Mouse (Mus musculus): ENCODE measurements around the gene Rab11fip4. TPM values are rescaled to one million over a fixed set of nuclear protein-coding genes. Genes with fewer than 3 reads are reported as not detected.
A peak's percentile ranks its signal among the peaks of the same experiment; 100 is the strongest.

Gene Rab11fip4
- total RNA-seq (2012; rRNA removed) = 41.6 and 49.7 TPM in 2 replicates
- 11.3 and 13.2 TPM in 2 replicates for total RNA-seq (2014; rRNA removed)
- polyA plus RNA-seq (2012; ENCODE audit: insufficient read length, low read depth) = 26.6 and 27.2 TPM in 2 replicates

- H3K27me3 ChIP-seq (replicated peaks) = peaks cover 37% of the 10 kb centered on the region
- DNase-seq (ENCODE audit: extremely low read depth) = no peak
- H3K27ac ChIP-seq (ENCODE audit: insufficient read depth, low read depth) = no peak within 1 kb of the TSS
- H3K9me3 ChIP-seq (replicated peaks; ENCODE audit: low read length) = no peaks in the 10 kb centered on the region
- H3K4me3 ChIP-seq (replicated peaks in 1 of 3; ENCODE audit: low read depth in 2 of 3, low read length in 2 of 3, poor library complexity in 1 of 3) = peak within 1 kb of the TSS in 2 of 3 experiments; percentile 22 to 59
- dilution Hi-C loops (cut with MboI; ENCODE audit: extremely low pct_ligation_motif_present, extremely low pct_unique_long_range_greater_than_20kb, low sequenced_read_pairs) = no loop called here
- no peaks in the 10 kb centered on the region for H3K36me3 ChIP-seq (replicated peaks in 1 of 2; ENCODE audit: control insufficient read depth in 1 of 2, insufficient read depth in 1 of 2, low read length in 1 of 2)
- in situ Hi-C loops (cut with MboI; ENCODE audit: low pct_ligation_motif_present, low pct_unique_long_range_greater_than_20kb, low sequenced_read_pairs) = loop anchor here (5.0 kb wide), 1 partner anchor 331 kb away; no protein-coding TSS in a partner anchor
- H3K79me2 ChIP-seq (replicated peaks; ENCODE audit: control insufficient read depth, extremely low read depth, insufficient read depth, poor library complexity, severe bottlenecking) = no peaks in the 10 kb centered on the region
- H3K9ac ChIP-seq (ENCODE audit: insufficient read depth, low read depth) = no peak within 1 kb of the TSS
- peaks cover 13 to 27% of the 10 kb centered on the region in 2 experiments for H3K4me1 ChIP-seq (ENCODE audit: control insufficient read depth in 1 of 2, insufficient read depth in 2 of 2)
- H3K4me2 ChIP-seq (ENCODE audit: insufficient read depth, low read depth, poor library complexity, severe bottlenecking) = peak within 1 kb of the TSS; percentile 77
- TF ChIP-seq JUN (IDR thresholded peaks at IDR 0.05; ENCODE audit: insufficient read depth, low read depth, low read length) = no peak
- TF ChIP-seq MAFK (IDR thresholded peaks at IDR 0.05; ENCODE audit: insufficient replicate concordance, low read length) = no peak
Measured at GRCm38 (mm10) chr11:79590664-79591590, at the start of gene Rab11fip4. Gene Rab11fip4, plus strand, starts transcription at chr11:79591212.

- Histone ChIP-seq H3K9me3 (replicated peaks; ENCODE audit: low read length) (no peaks in the 10 kb centered on the region), H3K4me3 (replicated peaks in 1 of 3; ENCODE audit: low read depth in 2 of 3, low read length in 2 of 3, poor library complexity in 1 of 3) (no peak overlapping the region), H3K27ac (ENCODE audit: insufficient read depth, low read depth) (no peak overlapping the region), H3K79me2 (replicated peaks; ENCODE audit: control insufficient read depth, extremely low read depth, insufficient read depth, poor library complexity, severe bottlenecking) (no peaks in the 10 kb centered on the region), H3K9ac (ENCODE audit: insufficient read depth, low read depth) (no peak overlapping the region), H3K27me3 (replicated peaks) (no peaks in the 10 kb centered on the region), H3K4me1 (ENCODE audit: control insufficient read depth in 1 of 2, insufficient read depth in 2 of 2) (peaks cover 2 to 4% of the 10 kb centered on the region in 2 experiments; a peak in 1 of 4 replicates), H3K4me2 (ENCODE audit: insufficient read depth, low read depth, poor library complexity, severe bottlenecking) (no peak overlapping the region), H3K36me3 (replicated peaks in 1 of 2; ENCODE audit: control insufficient read depth in 1 of 2, insufficient read depth in 1 of 2, low read length in 1 of 2) (peaks cover 45 to 80% of the 10 kb centered on the region in 2 experiments)
- in situ Hi-C loops (cut with MboI; ENCODE audit: low pct_ligation_motif_present, low pct_unique_long_range_greater_than_20kb, low sequenced_read_pairs) (no loop called here), dilution Hi-C loops (cut with MboI; ENCODE audit: extremely low pct_ligation_motif_present, extremely low pct_unique_long_range_greater_than_20kb, low sequenced_read_pairs) (no loop called here)
- TF ChIP-seq RCOR1 (conservative IDR thresholded peaks at IDR 0.05; ENCODE audit: low read depth, low read length) (no peak), ZKSCAN1 (IDR thresholded peaks at IDR 0.05; ENCODE audit: borderline replicate concordance, low read depth, low read length) (no peak), CHD2 (IDR thresholded peaks at IDR 0.05; ENCODE audit: low read length) (no peak), HCFC1 (IDR thresholded peaks at IDR 0.05; ENCODE audit: low read depth, low read length) (no peak), USF1 (IDR thresholded peaks at IDR 0.05; ENCODE audit: low read depth, low read length) (no peak), GABPA (IDR thresholded peaks at IDR 0.05; ENCODE audit: insufficient replicate concordance, low read depth, low read length) (no peak), MXI1 (IDR thresholded peaks at IDR 0.05; ENCODE audit: low read depth, low read length) (no peak), POLR2AphosphoS2 (IDR thresholded peaks at IDR 0.05; ENCODE audit: low read depth, low read length) (no peak), SMC3 (IDR thresholded peaks at IDR 0.05; ENCODE audit: low read depth, low read length) (no peak)
- DNase-seq (ENCODE audit: extremely low read depth) = no peak
Measured at GRCm38 (mm10) chr11:79552622-79553021, 38.4 kb upstream of the Rab11fip4 start.

All from CH12.LX (cell line).